Mouse (Mus musculus) cerebellum, postnatal 4 days (tissue): Measurements from ENCODE around the gene Bpifa6.
"Not testable (repeated sequence)": the region's sequence is repeated elsewhere in the genome, so short reads cannot be mapped to it uniquely, and the experiment has no call there.

Experiments
- DNase-seq, 2 experiments: peaks; one replicate each; pipeline ENCODE4 v3.0.0; 2022; ENCODE audit warnings: low spot score in 2 of 2, mixed read lengths in 1 of 2

The Bpifa6 gene

GRCm38 (mm10) chr2:153974582-153974981 is at the start of gene Bpifa6:
Gene Bpifa6, plus strand, starts transcription at chr2:153974945.
- no peak for DNase-seq

GRCm38 (mm10) chr2:153929871-153930413 is 44.8 kb upstream of the Bpifa6 start:
- peak; percentile 66 to 77 for DNase-seq

- no peak for DNase-seq
Observed at GRCm38 (mm10) chr2:153931125-153931524, 43.6 kb upstream of the Bpifa6 start.

GRCm38 (mm10) chr2:153933311-153933710 is 41.4 kb upstream of the Bpifa6 start:
- DNase-seq = peak in 1 of 2 experiments; percentile 16

- DNase-seq = no peak
Observed at GRCm38 (mm10) chr2:153935348-153935747, 39.4 kb upstream of the Bpifa6 start.

GRCm38 (mm10) chr2:153937843-153938242 is 36.9 kb upstream of the Bpifa6 start, which contains the start of gene Bpifb4:
Gene Bpifb4, plus strand, starts transcription at chr2:153938212.
- no peak for DNase-seq

- peak; percentile 48 to 72 for DNase-seq
Observed at GRCm38 (mm10) chr2:153943537-153943936, 31.2 kb upstream of the Bpifa6 start.

- no peak for DNase-seq
Observed at GRCm38 (mm10) chr2:153944567-153944966, 30.2 kb upstream of the Bpifa6 start.

GRCm38 (mm10) chr2:153952897-153953296 is 21.8 kb upstream of the Bpifa6 start:
- peak; percentile 61 to 79 for DNase-seq

- DNase-seq = peak in 1 of 2 experiments; percentile 51
Observed at GRCm38 (mm10) chr2:153953836-153954235, 20.9 kb upstream of the Bpifa6 start.

GRCm38 (mm10) chr2:153962821-153963331 is 11.9 kb upstream of the Bpifa6 start:
- DNase-seq = no peak

- DNase-seq = peak in 1 of 2 experiments; percentile 58
Observed at GRCm38 (mm10) chr2:153963334-153963733, 11.4 kb upstream of the Bpifa6 start.

GRCm38 (mm10) chr2:153970221-153970620 is 4.5 kb upstream of the Bpifa6 start:
- no peak for DNase-seq

GRCm38 (mm10) chr2:153995770-153996169 is 21.0 kb downstream of the Bpifa6 start:
- peak; percentile 67 to 88 for DNase-seq

- no peak for DNase-seq
Observed at GRCm38 (mm10) chr2:154000501-154000900, 25.8 kb downstream of the Bpifa6 start.

- no peak for DNase-seq
Observed at GRCm38 (mm10) chr2:154001056-154001455, 26.3 kb downstream of the Bpifa6 start.

- no peak for DNase-seq
Observed at GRCm38 (mm10) chr2:154004456-154004855, 29.7 kb downstream of the Bpifa6 start.

GRCm38 (mm10) chr2:154005094-154005493 is 30.3 kb downstream of the Bpifa6 start:
- DNase-seq = no peak

GRCm38 (mm10) chr2:154005734-154006133 is 31.0 kb downstream of the Bpifa6 start:
- no peak for DNase-seq

GRCm38 (mm10) chr2:154006331-154006730 is 31.6 kb downstream of the Bpifa6 start:
- DNase-seq = no peak

GRCm38 (mm10) chr2:154007381-154007780 is 32.6 kb downstream of the Bpifa6 start:
- no peak for DNase-seq

- DNase-seq = no peak
Observed at GRCm38 (mm10) chr2:154007965-154008364, 33.2 kb downstream of the Bpifa6 start, which contains the start of gene Bpifa2. Gene Bpifa2, plus strand, starts transcription at chr2:154008265.

GRCm38 (mm10) chr2:154017990-154018389 is 43.2 kb downstream of the Bpifa6 start:
- DNase-seq = no peak

- not testable (repeated sequence) for DNase-seq
Observed at GRCm38 (mm10) chr2:154024676-154025075, 49.9 kb downstream of the Bpifa6 start.
